Mouse (Mus musculus): Measurements from ENCODE around the gene Gipc3.

DNA sequence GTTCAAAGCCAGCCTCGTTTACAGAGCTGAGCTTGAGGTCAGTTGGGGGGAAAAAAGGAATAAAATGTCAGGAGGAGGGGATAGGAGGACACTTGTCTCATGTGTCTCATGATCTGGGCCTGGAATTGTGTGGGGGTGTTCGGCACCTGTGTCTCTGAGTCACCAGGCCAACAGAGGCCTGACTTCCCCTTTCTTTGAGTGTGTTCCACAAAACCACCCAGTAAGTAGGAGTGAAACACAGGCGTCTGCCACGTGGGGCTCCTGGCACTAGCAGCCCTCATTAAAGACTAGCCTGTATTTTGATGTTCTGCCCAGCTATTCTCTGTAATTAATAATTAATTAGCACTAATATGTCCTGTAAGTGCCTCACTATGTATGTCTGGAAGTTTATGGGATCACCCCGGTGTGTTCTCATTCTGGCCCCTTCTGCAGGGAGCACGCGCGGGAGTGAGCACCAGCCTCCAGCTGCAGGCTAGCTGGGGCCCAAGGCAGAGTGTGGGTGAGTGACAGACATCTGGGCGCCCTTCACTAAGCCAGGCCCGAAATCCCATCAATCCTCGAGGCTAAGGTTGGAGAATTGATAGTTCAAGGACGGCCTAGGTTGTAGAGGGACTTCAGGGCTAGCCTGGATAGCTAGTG lies 13.4 kb upstream of the Gipc3 start:
- TF ChIP-seq CTCF (IDR thresholded peaks at IDR 0.05; ENCODE audit: low read depth): no peak
- TF ChIP-seq EP300 (optimal IDR thresholded peaks at IDR 0.05): no peak

Measured in stomach, postnatal 0 days (tissue).